ENCODE assay signal across 25 mouse cellular contexts in the genomic region with DNA sequence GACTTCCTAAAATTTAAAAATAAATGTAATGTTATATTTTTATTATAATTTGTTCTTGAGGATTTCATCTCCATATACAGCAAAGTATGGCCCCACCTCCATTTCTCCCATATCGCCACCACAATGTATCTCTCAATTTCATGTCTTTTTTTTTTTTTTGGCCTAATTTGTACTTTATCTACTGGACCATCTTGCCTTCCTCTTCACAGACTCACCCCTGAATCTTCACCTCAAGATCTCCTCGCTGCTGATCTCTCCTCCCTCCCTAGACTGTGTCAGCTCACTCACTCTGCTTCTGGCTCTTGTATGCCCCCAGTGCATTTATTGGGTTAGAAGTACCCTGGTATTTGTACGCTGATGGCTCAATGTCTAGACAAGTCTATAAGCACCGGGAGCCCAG.
DNase-seq lines count a peak whose midpoint lies in the region; ATAC-seq and TF ChIP-seq lines count a peak whose summit lies in the region.
"Had no signal": no experiment of that assay in that cellular context is flagged by ENCODE, and none has a peak within 500 bp of the region (broad histone marks: within the 10 kb centered on the region; RNA-seq: fewer than 3 reads in every experiment).

No protein-coding gene starts in this region.

- no peaks in the 10 kb centered on the region for H3K36me3 ChIP-seq in liver, embryonic 11.5 days (ENCODE audit: control insufficient read depth, insufficient read depth, low read length)
- H3K36me3 ChIP-seq in liver, postnatal 0 days (replicated peaks; ENCODE audit: insufficient read depth, low read length): no peaks in the 10 kb centered on the region
- no peaks in the 10 kb centered on the region for H3K36me3 ChIP-seq in liver, embryonic 15.5 days (replicated peaks)
- H3K36me3 ChIP-seq: embryonic facial prominence, embryonic 10.5 days; embryonic facial prominence, embryonic 13.5 days; forebrain, embryonic 12.5 days; forebrain, embryonic 15.5 days; hindbrain, embryonic 12.5 days; hindbrain, embryonic 15.5 days had no signal

- H3K4me3 ChIP-seq in liver, embryonic 11.5 days (ENCODE audit: low read depth, low read length): no peak overlapping the region
- H3K4me3 ChIP-seq in liver, postnatal 0 days (ENCODE audit: low read depth, low read length): no peak overlapping the region
- no peak overlapping the region for H3K4me3 ChIP-seq in liver, embryonic 15.5 days (replicated peaks)
- H3K4me3 ChIP-seq: embryonic facial prominence, embryonic 10.5 days; embryonic facial prominence, embryonic 13.5 days; erythroblast, embryonic 14.5 days; forebrain, embryonic 12.5 days; forebrain, embryonic 15.5 days; heart, adult 2 months; hindbrain, embryonic 12.5 days; hindbrain, embryonic 15.5 days had no signal

- no peak for TF ChIP-seq EP300 in liver, postnatal 0 days (IDR thresholded peaks at IDR 0.05; ENCODE audit: low read depth)

- no peaks in the 10 kb centered on the region for H3K4me1 ChIP-seq in liver, embryonic 11.5 days (replicated peaks; ENCODE audit: control insufficient read depth, insufficient read depth, low read length)
- H3K4me1 ChIP-seq in liver, postnatal 0 days (ENCODE audit: insufficient read depth): no peaks in the 10 kb centered on the region
- H3K4me1 ChIP-seq in liver, embryonic 15.5 days (replicated peaks): 0 out of 2 replicates have a peak, but pooled peaks cover 5% of the 10 kb centered on the region
- H3K4me1 ChIP-seq: embryonic facial prominence, embryonic 10.5 days; embryonic facial prominence, embryonic 13.5 days; forebrain, embryonic 12.5 days; forebrain, embryonic 15.5 days; hindbrain, embryonic 12.5 days; hindbrain, embryonic 15.5 days had no signal

- no peak overlapping the region for H3K9ac ChIP-seq in liver, embryonic 11.5 days (ENCODE audit: low read depth, low read length)
- no peak overlapping the region for H3K9ac ChIP-seq in liver, postnatal 0 days (replicated peaks)
- H3K9ac ChIP-seq in liver, embryonic 15.5 days: no peak overlapping the region
- H3K9ac ChIP-seq: embryonic facial prominence, embryonic 13.5 days; forebrain, embryonic 12.5 days; forebrain, embryonic 15.5 days; hindbrain, embryonic 12.5 days; hindbrain, embryonic 15.5 days had no signal

- no peak for TF ChIP-seq CTCF in liver, postnatal 0 days (IDR thresholded peaks at IDR 0.05; ENCODE audit: low read depth)

- H3K4me2 ChIP-seq in liver, embryonic 11.5 days: no peak overlapping the region
- H3K4me2 ChIP-seq in liver, postnatal 0 days (ENCODE audit: low read depth, low read length): no peak overlapping the region
- no peak overlapping the region for H3K4me2 ChIP-seq in liver, embryonic 15.5 days
- H3K4me2 ChIP-seq: embryonic facial prominence, embryonic 13.5 days; forebrain, embryonic 12.5 days; forebrain, embryonic 15.5 days; heart, embryonic 11.5 days; hindbrain, embryonic 12.5 days; hindbrain, embryonic 15.5 days had no signal

- 74% methylated on average over 4 of the region's 4 CpGs for WGBS in liver, embryonic 11.5 days
- 69% methylated on average over 4 of the region's 4 CpGs for WGBS in liver, postnatal 0 days (ENCODE audit: insufficient replicate concordance)
- 58% methylated on average over 4 of the region's 4 CpGs for WGBS in liver, embryonic 15.5 days (ENCODE audit: insufficient replicate concordance)

- no peak overlapping the region for H3K27ac ChIP-seq in liver, embryonic 11.5 days (ENCODE audit: low read depth, low read length)
- no peak overlapping the region for H3K27ac ChIP-seq in liver, postnatal 0 days (ENCODE audit: low read depth)
- no peak overlapping the region for H3K27ac ChIP-seq in liver, embryonic 15.5 days (replicated peaks)
- H3K27ac ChIP-seq: embryonic facial prominence, embryonic 10.5 days; embryonic facial prominence, embryonic 13.5 days; forebrain, embryonic 12.5 days; forebrain, embryonic 15.5 days; heart, adult 2 months; hindbrain, embryonic 12.5 days; hindbrain, embryonic 15.5 days had no signal

- ATAC-seq in liver, embryonic 11.5 days (replicated peaks; ENCODE audit: low FRiP score): peak; percentile 65
- no peak for ATAC-seq in liver, postnatal 0 days
- peak; percentile 44 for ATAC-seq in liver, embryonic 15.5 days (ENCODE audit: insufficient read depth)
- ATAC-seq: activated CD4-positive, CD25-positive, alpha-beta regulatory T cell, adult 4 months; CD4-positive, CD25-positive, alpha-beta regulatory T cell, adult 4 months; forebrain, embryonic 15.5 days had no signal

- no peak for DNase-seq in liver, embryonic 11.5 days (ENCODE audit: low spot score)
- DNase-seq in liver, postnatal 0 days: no peak
- peak; percentile 6 for DNase-seq in c-Kit-positive CD71-positive TER-119-positive erythroid progenitor cells, embryonic 14.5 days (ENCODE audit: low spot score)
- no peak for DNase-seq in B cell, adult 2 months
- DNase-seq in cerebellum, postnatal 25 days: no peak
- DNase-seq: adrenal gland, adult 8-10 months; adrenal gland, postnatal 25 days; cerebellum, adult 11 months; cerebellum, adult 2 months; cerebellum, adult 9-11 months; cerebellum, postnatal 36 days; embryo, embryonic 11 days; gastrocnemius, postnatal 25 days; heart, adult 2 months had no signal

- H3K27me3 ChIP-seq in liver, embryonic 11.5 days (replicated peaks; ENCODE audit: control insufficient read depth, insufficient read depth, low read length): no peaks in the 10 kb centered on the region
- no peaks in the 10 kb centered on the region for H3K27me3 ChIP-seq in liver, postnatal 0 days (ENCODE audit: insufficient read depth, low read length)
- no peaks in the 10 kb centered on the region for H3K27me3 ChIP-seq in liver, embryonic 15.5 days
- H3K27me3 ChIP-seq: embryonic facial prominence, embryonic 13.5 days; forebrain, embryonic 12.5 days; forebrain, embryonic 15.5 days; hindbrain, embryonic 12.5 days; hindbrain, embryonic 15.5 days had no signal

- H3K9me3 ChIP-seq in liver, embryonic 11.5 days (ENCODE audit: control insufficient read depth, low read length): no peaks in the 10 kb centered on the region
- H3K9me3 ChIP-seq in liver, postnatal 0 days (ENCODE audit: low read length): no peaks in the 10 kb centered on the region
- no peaks in the 10 kb centered on the region for H3K9me3 ChIP-seq in liver, embryonic 15.5 days (replicated peaks)
- H3K9me3 ChIP-seq: embryonic facial prominence, embryonic 10.5 days; embryonic facial prominence, embryonic 13.5 days; forebrain, embryonic 12.5 days; forebrain, embryonic 15.5 days; hindbrain, embryonic 12.5 days; hindbrain, embryonic 15.5 days had no signal
